Mouse (Mus musculus) gastrocnemius, postnatal 25 days (tissue): ENCODE data around the gene Gm17018. TPM values are rescaled to one million over a fixed set of nuclear protein-coding genes. Genes with fewer than 3 reads are reported as not detected.

Source experiments
- DNase-seq: peaks from one replicate; pipeline ENCODE4 v3.0.0; 2022
- total RNA-seq, 2 experiments: library from RNA; stranded (reverse); gene quantifications; 1 replicate in 1 of 2; 2 replicates in 1 of 2; pipeline ENCODE4 v1.2.3; 2021

Gene Gm17018
- total RNA-seq, 2 experiments from 2014 or later: 16.3 to 16.5 TPM

GRCm38 (mm10) chr19:45627036-45627435, 66.6 kb downstream of the Gm17018 start:
- DNase-seq: no peak

GRCm38 (mm10) chr19:45628649-45629048, 68.2 kb downstream of the Gm17018 start:
- DNase-seq: no peak

GRCm38 (mm10) chr19:45629219-45629618, 68.8 kb downstream of the Gm17018 start:
- no peak for DNase-seq

Other genes starting within 250 kb of the Gm17018 start
- 10 to 100 TPM; 18.8 to 23.0 TPM for gene Btrc, start 196.9 kb upstream of the Gm17018 start, total RNA-seq
- gene Poll, start 84 bp upstream of the Gm17018 start, total RNA-seq: 10 to 100 TPM; 12.5 to 13.2 TPM
- 10 to 100 TPM; 20.4 to 23.7 TPM for gene Fbxw4, start 99.7 kb downstream of the Gm17018 start, total RNA-seq
- gene Fgf8, start 182.3 kb downstream of the Gm17018 start, total RNA-seq: not detected
- gene Npm3, start 189.0 kb downstream of the Gm17018 start, total RNA-seq: 10 to 100 TPM; 10.1 to 12.5 TPM
- 10 to 100 TPM; 28.2 to 29.1 TPM for gene Mgea5, start 223.2 kb downstream of the Gm17018 start, total RNA-seq